Mouse (Mus musculus) lung, postnatal 0 days (tissue): ENCODE measurements around the gene Tob2. TPM values are rescaled to one million over a fixed set of nuclear protein-coding genes. Genes with fewer than 3 reads are reported as not detected.

ENCODE experiments used
- ATAC-seq: fragments of 200-750 bp; cut with Nextera tagmentation; 2 replicates; pipeline ENCODE4 v1.8.0; 2017; ENCODE audit warnings: moderate library complexity
- DNase-seq: peaks from one replicate; pipeline ENCODE4 v3.0.0-alpha.2; 2016; ENCODE audit warnings: low spot score
- H3K27ac ChIP-seq: fragments of 300-500 bp; sonication (generic); 2 replicates; pipeline ENCODE4 v1.5.1; 2014; ENCODE audit warnings: antibody characterized with exemption, mild to moderate bottlenecking, low read length, mixed read lengths
- H3K27me3 ChIP-seq: fragments of 300-500 bp; sonication (generic); replicated peaks from 2 replicates; pipeline ENCODE4 v1.6.1; 2014; ENCODE audit warnings: low read length, mixed read lengths; ENCODE audit not compliant: insufficient read depth
- H3K36me3 ChIP-seq: fragments of 300-500 bp; sonication (generic); 2 replicates; pipeline ENCODE4 v1.6.1; 2014; ENCODE audit warnings: low read length, mixed read lengths; ENCODE audit not compliant: insufficient read depth
- H3K4me1 ChIP-seq: fragments of 300-500 bp; sonication (generic); 2 replicates; pipeline ENCODE4 v1.6.1; 2014; ENCODE audit warnings: antibody characterized with exemption, low read depth, low read length, mixed read lengths; ENCODE audit not compliant: insufficient read depth
- H3K4me2 ChIP-seq: fragments of 300-500 bp; sonication (generic); replicated peaks from 2 replicates; pipeline ENCODE4 v1.6.1; 2014; ENCODE audit warnings: low read depth, mild to moderate bottlenecking, low read length, moderate library complexity, mixed read lengths
- H3K4me3 ChIP-seq: fragments of 300-500 bp; sonication (generic); 2 replicates; pipeline ENCODE4 v1.5.1; 2014; ENCODE audit warnings: low read depth, low read length
- H3K9ac ChIP-seq: fragments of 300-500 bp; sonication (generic); replicated peaks from 2 replicates; pipeline ENCODE4 v1.6.1; 2014; ENCODE audit warnings: low read depth, mild to moderate bottlenecking
- H3K9me3 ChIP-seq: fragments of 300-500 bp; sonication (generic); 2 replicates; pipeline ENCODE4 v1.6.1; 2016; ENCODE audit warnings: low read length, mixed read lengths
- CTCF ChIP-seq: IDR thresholded peaks from 2 replicates; pipeline ENCODE4 v1.5.1; 2016; ENCODE audit warnings: antibody characterized with exemption, mild to moderate bottlenecking
- EP300 ChIP-seq: IDR thresholded peaks from 2 replicates; pipeline ENCODE4 v1.6.1; 2016; ENCODE audit warnings: antibody characterized with exemption, mild to moderate bottlenecking, control low read depth
- WGBS: fragments of 180-500 bp; shearing (Covaris S2); extraction: QIAGEN DNeasy Blood & Tissue Kit; methylation state at CpG from one replicate; pipeline ENCODE4 v1.1.7; 2014; 5-methylcytosine and 5-hydroxymethylcytosine counted together
- polyA plus RNA-seq: library from polyadenylated mRNA; unstranded; fragments of >200 nt; fragmentation: Nextera tagmentation; extraction: Ambion mirVana; gene quantifications from 2 replicates; pipeline ENCODE4 v1.2.1, GENCODE M21; 2015

The Tob2 gene
- polyA plus RNA-seq, 1 experiment from 2014 or later = 30.0 TPM

DNA sequence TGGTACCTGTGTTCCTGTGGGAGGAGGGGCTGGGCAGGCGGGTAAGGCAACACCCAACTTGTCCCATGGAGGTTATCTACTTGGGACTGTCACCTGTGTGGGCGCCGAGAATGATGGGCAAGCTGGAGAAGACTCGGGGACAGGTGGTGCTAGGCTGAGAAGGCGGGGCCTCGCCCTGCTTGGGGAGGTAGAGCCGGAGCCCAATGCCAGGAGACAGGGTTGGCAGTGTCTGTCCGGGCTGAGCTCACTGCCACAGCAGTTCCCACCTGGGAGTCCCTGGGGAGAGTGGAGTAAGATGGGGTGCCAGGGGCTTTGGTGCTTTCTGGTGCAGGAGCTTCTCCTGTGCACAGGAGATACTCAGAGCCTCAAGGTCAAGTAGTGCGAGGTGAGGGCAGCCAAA lies 9.5 kb downstream of the Tob2 start:
- Histone ChIP-seq H3K9me3 (no peaks in the 10 kb centered on the region), H3K9ac (no peak overlapping the region), H3K4me2 (no peak overlapping the region), H3K27ac (no peak overlapping the region; the same call in 1 of the 2 replicates), H3K4me1 (no peaks in the 10 kb centered on the region), H3K27me3 (no peaks in the 10 kb centered on the region), H3K36me3 (peaks cover 20% of the 10 kb centered on the region), H3K4me3 (no peak overlapping the region)
- no peak for DNase-seq
- ATAC-seq = no peak
- TF ChIP-seq EP300 (no peak), CTCF (no peak)
- WGBS = 72% methylated on average over 9 of the region's 9 CpGs

DNA sequence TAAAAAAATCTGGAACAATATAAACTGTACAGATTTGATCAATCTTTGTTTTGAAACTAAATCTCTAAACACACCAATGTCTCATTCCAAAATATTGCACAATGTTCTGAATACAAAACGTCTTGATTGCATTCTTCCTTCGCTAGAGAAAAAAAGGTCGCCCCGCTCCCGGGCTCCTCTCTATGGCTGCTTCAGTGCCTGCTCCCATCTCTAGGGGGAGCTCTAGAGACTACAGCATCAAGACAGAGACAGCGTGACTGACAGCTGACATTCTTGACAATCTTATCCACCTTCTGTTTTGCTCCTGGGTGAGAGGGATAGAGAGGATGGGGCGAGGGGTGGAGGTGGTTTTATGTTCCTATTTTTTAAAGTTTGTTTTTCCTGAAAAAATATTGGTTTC lies 10.3 kb downstream of the Tob2 start:
- peak; percentile 47 for ATAC-seq
- H3K36me3 ChIP-seq = peaks cover 20% of the 10 kb centered on the region
- WGBS = 24% methylated on average over 7 of the region's 7 CpGs
- DNase-seq = peak; percentile 89
- H3K27me3 ChIP-seq = no peaks in the 10 kb centered on the region
- no peak overlapping the region for H3K9ac ChIP-seq
- no peak overlapping the region for H3K4me2 ChIP-seq
- H3K9me3 ChIP-seq = no peaks in the 10 kb centered on the region
- no peak overlapping the region for H3K27ac ChIP-seq
- TF ChIP-seq CTCF = peak; percentile 82
- peak; percentile 56 for TF ChIP-seq EP300
- H3K4me3 ChIP-seq = no peak overlapping the region
- H3K4me1 ChIP-seq = no peaks in the 10 kb centered on the region

DNA sequence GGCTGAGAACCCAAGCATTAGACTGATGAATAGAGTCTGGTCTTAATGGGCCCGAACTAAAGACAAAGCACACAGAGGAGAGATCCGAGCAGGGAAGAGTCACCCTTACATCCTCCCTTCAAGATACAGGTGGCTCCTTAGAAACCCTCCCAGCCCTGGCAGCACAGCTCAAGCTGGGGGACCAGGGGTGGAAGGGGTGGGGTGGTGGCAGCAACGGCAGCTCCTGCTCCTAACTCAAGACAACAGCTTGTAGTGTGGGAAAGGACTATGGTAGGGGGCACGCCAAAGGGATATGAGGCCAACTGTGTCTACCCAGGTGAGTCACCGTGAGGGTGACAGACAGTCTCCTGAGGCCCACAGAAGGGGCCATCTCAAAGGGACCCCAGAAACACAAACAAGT lies 10.7 kb downstream of the Tob2 start:
- Histone ChIP-seq H3K9me3 (no peaks in the 10 kb centered on the region), H3K36me3 (peaks cover 20% of the 10 kb centered on the region), H3K9ac (no peak overlapping the region), H3K27ac (0 out of 2 replicates have a peak overlapping the region, but pooled peaks have one; percentile 14), H3K27me3 (no peaks in the 10 kb centered on the region), H3K4me2 (no peak overlapping the region), H3K4me3 (no peak overlapping the region), H3K4me1 (no peaks in the 10 kb centered on the region)
- WGBS = 81% methylated on average over 5 of the region's 5 CpGs
- ATAC-seq (no peak), DNase-seq (no peak)
- TF ChIP-seq EP300 (no peak), CTCF (no peak)

- H3K9me3 ChIP-seq = no peaks in the 10 kb centered on the region
- ATAC-seq (no peak), DNase-seq (no peak)
- H3K27me3 ChIP-seq = no peaks in the 10 kb centered on the region
- H3K36me3 ChIP-seq = peaks cover 20% of the 10 kb centered on the region
- H3K27ac ChIP-seq = no peak overlapping the region
- H3K4me3 ChIP-seq = no peak overlapping the region
- TF ChIP-seq EP300 (no peak), CTCF (no peak)
- no peaks in the 10 kb centered on the region for H3K4me1 ChIP-seq
- WGBS = 82% methylated on average over 4 of the region's 4 CpGs
- H3K9ac ChIP-seq = no peak overlapping the region
- H3K4me2 ChIP-seq = no peak overlapping the region
These were observed 11.4 kb downstream of the Tob2 start for GRCm38 (mm10) chr15:81847161-81847560.

DNA sequence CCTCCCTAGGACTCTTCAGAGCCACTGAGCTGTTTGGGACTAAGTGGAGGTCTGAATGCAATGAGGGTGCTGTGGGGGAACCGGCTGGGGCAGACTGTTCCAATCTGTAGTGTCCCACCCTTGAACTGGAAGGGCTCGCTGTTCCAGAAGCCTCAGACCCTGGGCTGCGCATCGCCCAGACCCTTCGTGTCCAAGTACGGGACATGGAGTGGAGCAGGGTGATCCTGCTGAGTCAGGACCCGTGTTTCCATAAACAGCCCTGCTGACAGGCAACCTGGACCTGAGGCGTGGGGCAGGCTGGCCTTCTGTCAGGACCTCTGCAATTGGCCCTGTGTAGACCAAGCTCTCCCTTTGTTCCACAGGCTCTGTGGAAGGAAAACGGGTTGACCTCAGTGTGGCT lies 11.8 kb downstream of the Tob2 start:
- no peak overlapping the region for H3K27ac ChIP-seq
- DNase-seq = no peak

DNA sequence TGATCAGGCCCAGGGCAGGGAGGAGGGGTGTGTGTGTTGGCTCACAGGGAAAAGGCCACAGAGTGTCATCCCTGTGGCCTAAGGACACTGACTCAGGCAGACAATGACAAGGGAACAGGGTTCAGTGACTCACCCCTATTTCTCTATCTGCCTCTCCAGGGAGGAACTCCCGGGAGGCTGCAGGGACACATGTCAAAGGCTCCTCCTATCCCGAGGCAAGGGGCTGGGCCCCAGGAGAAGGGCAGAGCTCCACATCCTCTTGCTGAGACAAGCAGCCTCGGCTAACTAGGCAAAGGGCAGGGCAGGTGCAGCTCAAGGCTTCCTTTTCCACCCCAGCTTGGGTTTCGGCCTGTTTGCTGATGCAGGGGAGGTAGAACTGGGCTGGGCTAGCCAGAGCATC lies 12.9 kb downstream of the Tob2 start:
- TF ChIP-seq EP300 = no peak
- no peak for TF ChIP-seq CTCF
- Histone ChIP-seq H3K9ac (no peak overlapping the region), H3K9me3 (no peaks in the 10 kb centered on the region), H3K27ac (no peak overlapping the region), H3K4me3 (no peak overlapping the region), H3K36me3 (peaks cover 10% of the 10 kb centered on the region), H3K4me1 (no peaks in the 10 kb centered on the region), H3K27me3 (no peaks in the 10 kb centered on the region), H3K4me2 (no peak overlapping the region)
- DNase-seq (peak; percentile 68), ATAC-seq (peak; percentile 68)
- 25% methylated on average over 4 of the region's 4 CpGs for WGBS

More for the DNA sequence above, 11.8 kb downstream of the Tob2 start:
- peaks cover 20% of the 10 kb centered on the region for H3K36me3 ChIP-seq
- H3K9me3 ChIP-seq = no peaks in the 10 kb centered on the region
- no peaks in the 10 kb centered on the region for H3K27me3 ChIP-seq
- no peaks in the 10 kb centered on the region for H3K4me1 ChIP-seq
- TF ChIP-seq EP300 = no peak
- TF ChIP-seq CTCF = no peak
- no peak overlapping the region for H3K9ac ChIP-seq
- no peak overlapping the region for H3K4me2 ChIP-seq
- 79% methylated on average over 9 of the region's 9 CpGs for WGBS
- H3K4me3 ChIP-seq = no peak overlapping the region
- ATAC-seq = 0 out of 2 replicates have a peak, but pooled peaks have one; percentile 10

DNA sequence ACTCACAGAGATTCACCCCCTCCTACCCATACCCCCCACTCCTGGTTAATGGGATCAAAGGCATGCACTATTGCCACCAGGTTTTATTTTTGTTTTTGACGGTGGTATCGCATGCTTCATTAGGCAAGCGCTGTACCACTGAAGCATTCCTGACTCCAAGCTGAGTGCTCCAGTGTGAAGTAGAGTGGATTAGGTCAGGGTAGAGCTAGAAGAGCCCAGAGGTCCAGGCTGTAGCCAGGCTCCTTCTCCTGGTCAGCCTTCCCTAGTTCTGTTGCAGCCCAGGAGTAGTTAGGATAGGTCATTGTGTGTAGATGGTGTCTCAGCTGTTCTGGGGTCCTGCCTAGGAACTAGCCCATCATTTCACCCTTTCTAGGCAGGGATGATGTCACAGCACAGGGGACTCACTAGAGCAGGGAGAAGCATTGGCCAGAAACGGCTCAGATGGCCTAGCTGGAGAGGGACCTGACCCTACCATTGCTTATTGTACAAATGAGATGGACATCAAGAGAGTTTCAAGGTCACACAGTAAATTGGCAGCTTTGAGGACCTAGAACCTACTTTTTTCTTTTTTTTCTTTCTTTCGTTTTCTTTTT lies 13.5 kb downstream of the Tob2 start:
- WGBS = 81% methylated on average over 5 of the region's 5 CpGs
- H3K27ac ChIP-seq = no peak overlapping the region
- peaks cover 7% of the 10 kb centered on the region; the same call in 1 of the 2 replicates for H3K36me3 ChIP-seq
- ATAC-seq (no peak), DNase-seq (no peak)
- no peak for TF ChIP-seq EP300
- TF ChIP-seq CTCF = no peak
- H3K27me3 ChIP-seq = no peaks in the 10 kb centered on the region
- H3K4me3 ChIP-seq = no peak overlapping the region
- H3K4me2 ChIP-seq = no peak overlapping the region
- H3K4me1 ChIP-seq = peaks cover 1% of the 10 kb centered on the region; the same call in 1 of the 2 replicates
- no peak overlapping the region for H3K9ac ChIP-seq
- H3K9me3 ChIP-seq = no peaks in the 10 kb centered on the region
